ENCODE assay signal across 9 mouse cellular contexts in genomic region chrX:73824185-73825151, GRCm38 (mm10). TPM values are rescaled to one million over a fixed set of nuclear protein-coding genes. Genes with fewer than 3 reads are reported as not detected.
DNase-seq lines count a peak whose midpoint lies in the region; ATAC-seq and TF ChIP-seq lines count a peak whose summit lies in the region.
"Had no signal": no experiment of that assay in that cellular context is flagged by ENCODE, and none has a peak within 500 bp of the region (broad histone marks: within the 10 kb centered on the region; RNA-seq: fewer than 3 reads in every experiment).

Pdzd4 (minus strand) TSS chrX:73824969.

- TF ChIP-seq CTCF in kidney, adult 2 months (conservative IDR thresholded peaks at IDR 0.05; ENCODE audit: insufficient read depth, insufficient read length, low read depth, low read length) = no peak

- peaks cover 50% of the 10 kb centered on the region for H3K27me3 ChIP-seq in erythroblast, embryonic 14.5 days (ENCODE audit: control insufficient read depth)
- H3K27me3 ChIP-seq in kidney, adult 2 months (replicated peaks; ENCODE audit: control insufficient read depth, insufficient read depth, low read length) = no peaks in the 10 kb centered on the region
- H3K27me3 ChIP-seq in limb, embryonic 13.5 days = peaks cover 33% of the 10 kb centered on the region
- H3K27me3 ChIP-seq in myocyte (ENCODE audit: control insufficient read depth, insufficient read depth, insufficient read length) = peaks cover 12% of the 10 kb centered on the region

- H3K9ac ChIP-seq in limb, embryonic 13.5 days = peak within 1 kb of the TSS; percentile 83

- 1% methylated on average over 36 of the region's 84 CpGs for WGBS in kidney, adult 2 months
- WGBS in limb, embryonic 13.5 days = 15% methylated on average over 67 of the region's 84 CpGs

- H3K4me1 ChIP-seq in erythroblast, embryonic 14.5 days (ENCODE audit: control insufficient read depth) = 0 out of 2 replicates have a peak, but pooled peaks cover 3% of the 10 kb centered on the region
- H3K4me1 ChIP-seq in kidney, adult 2 months (ENCODE audit: control insufficient read depth, insufficient read depth, low read length) = no peaks in the 10 kb centered on the region
- 0 out of 2 replicates have a peak, but pooled peaks cover 4% of the 10 kb centered on the region for H3K4me1 ChIP-seq in limb, embryonic 13.5 days

- H3K4me2 ChIP-seq in limb, embryonic 13.5 days (replicated peaks) = peak within 1 kb of the TSS; percentile 74
- H3K4me2 ChIP-seq in myocyte (ENCODE audit: low read depth) = peak within 1 kb of the TSS; percentile 12

- no peaks in the 10 kb centered on the region for H3K79me2 ChIP-seq in myocyte (ENCODE audit: control insufficient read depth, insufficient read depth)

- H3K4me3 ChIP-seq in erythroblast, embryonic 14.5 days (replicated peaks) = peak within 1 kb of the TSS; percentile 28
- peak within 1 kb of the TSS; percentile 72 for H3K4me3 ChIP-seq in kidney, adult 2 months (ENCODE audit: insufficient read depth, low read depth, low read length)
- H3K4me3 ChIP-seq in limb, embryonic 13.5 days = peak within 1 kb of the TSS; percentile 63
- H3K4me3 ChIP-seq in myocyte = no peak within 1 kb of the TSS

- H3ac ChIP-seq in myocyte (ENCODE audit: control insufficient read depth, insufficient read length) = no peak within 1 kb of the TSS

- no peaks in the 10 kb centered on the region for H3K36me3 ChIP-seq in erythroblast, embryonic 14.5 days (ENCODE audit: control insufficient read depth)
- H3K36me3 ChIP-seq in kidney, adult 2 months (ENCODE audit: control insufficient read depth, insufficient read depth, low read length) = no peaks in the 10 kb centered on the region
- H3K36me3 ChIP-seq in limb, embryonic 13.5 days = no peaks in the 10 kb centered on the region
- H3K36me3 ChIP-seq in myocyte (ENCODE audit: control insufficient read depth, insufficient read depth) = no peaks in the 10 kb centered on the region
- H3K36me3 ChIP-seq: G1E had no signal

- no peak for TF ChIP-seq POLR2A in kidney, adult 2 months (IDR thresholded peaks at IDR 0.05; ENCODE audit: low read depth, low read length)
- no peak for TF ChIP-seq POLR2A in myocyte (IDR thresholded peaks at IDR 0.05; ENCODE audit: insufficient read length, low read depth)

- H3K9me3 ChIP-seq in erythroblast, embryonic 14.5 days (ENCODE audit: control insufficient read depth, low read length) = peaks cover 14% of the 10 kb centered on the region
- H3K9me3 ChIP-seq in limb, embryonic 13.5 days = no peaks in the 10 kb centered on the region
- H3K9me3 ChIP-seq: G1E had no signal

- no peak for ATAC-seq in erythroblast, adult 5-6 weeks (replicated peaks; ENCODE audit: low FRiP score, poor library complexity, severe bottlenecking)
- peak; percentile 90 for ATAC-seq in limb, embryonic 13.5 days (ENCODE audit: low FRiP score, low read depth)

- no peak within 1 kb of the TSS for H3K27ac ChIP-seq in kidney, adult 2 months (ENCODE audit: insufficient read depth, low read depth, low read length)
- H3K27ac ChIP-seq in limb, embryonic 13.5 days = peak within 1 kb of the TSS; percentile 67; the same call in 1 of the 2 replicates

- DNase-seq in embryo, embryonic 11 days = peak; percentile 73
- DNase-seq in gastrocnemius, postnatal 4 days (ENCODE audit: low spot score in 2 of 2) = peak; percentile 27 to 65
- DNase-seq in kidney, adult 2 months = peak; percentile 42
- peak; percentile 29 for DNase-seq in telencephalon, adult 2 months (ENCODE audit: low read depth, low spot score)

TF ChIP-seq in myocyte, 11 proteins besides CTCF, POLR2A, EP300 and RAD21:
- TF ChIP-seq E2F4 (IDR thresholded peaks at IDR 0.05; ENCODE audit: insufficient read depth) (no peak), USF1 (IDR thresholded peaks at IDR 0.05; ENCODE audit: low read depth) (no peak), MAX (IDR thresholded peaks at IDR 0.05; ENCODE audit: low read depth) (no peak), POLR2AphosphoS2 (IDR thresholded peaks at IDR 0.05; ENCODE audit: insufficient read length, low read depth) (no peak), REST (IDR thresholded peaks at IDR 0.05; ENCODE audit: insufficient read depth, insufficient read length) (no peak), TCF3 (IDR thresholded peaks at IDR 0.05; ENCODE audit: insufficient read length, low read depth) (no peak), SRF (IDR thresholded peaks at IDR 0.05; ENCODE audit: control insufficient read depth, insufficient read length, low read depth) (no peak), MYOD1 (IDR thresholded peaks at IDR 0.05; ENCODE audit: control insufficient read depth in 1 of 3, insufficient read length in 2 of 3, low read depth in 2 of 3) (no peak), CEBPB (IDR thresholded peaks at IDR 0.05; ENCODE audit: insufficient read depth, poor library complexity, severe bottlenecking) (no peak), TCF12 (IDR thresholded peaks at IDR 0.05; ENCODE audit: insufficient read depth, poor library complexity, severe bottlenecking) (no peak), MYOG (IDR thresholded peaks at IDR 0.05; ENCODE audit: control insufficient read depth in 1 of 3, insufficient read depth in 1 of 3, insufficient read length in 2 of 3, low read depth in 2 of 3) (no peak)

RNA-seq across cellular contexts. Expression of gene Pdzd4, which starts in this region (rescaled TPM):
- polyA plus RNA-seq in erythroblast, embryonic 14.5 days (2012) = 0.02 TPM in 1 of 2 replicates, not detected in the other
- 1.5 TPM in 1 of 2 replicates, not detected in the other for total RNA-seq in erythroblast, adult 5-6 weeks (2015; ENCODE audit: low replicate concordance)
- total RNA-seq in erythroblast, adult 5-6 weeks (2017; ENCODE audit: low replicate concordance) = 0.28 TPM in 1 of 2 replicates, not detected in the other
- total RNA-seq in gastrocnemius, postnatal 4 days (2021) = 1 to 10 TPM; 6.7 to 6.8 TPM
- 0.88 and 0.94 TPM in 2 replicates for polyA plus RNA-seq in kidney, adult 2 months (2012; rRNA removed)
- polyA plus RNA-seq in limb, embryonic 13.5 days (2015; fragmentation: Nextera tagmentation; extraction: Ambion mirVana) = 1.2 and 1.6 TPM in 2 replicates
- 0.25 TPM for polyA plus RNA-seq in myocyte (2012; fragmentation: generic; extraction: Trizol)

Comparison
In these comparisons a context has a peak if more than half of its experiments do, and no peak if none do; other contexts are left out.
1. Peak in DNase-seq and H3K4me3 ChIP-seq in kidney, adult 2 months; RNA of the gene not detected or under 1 TPM.